Mouse (Mus musculus): ENCODE results near the gene Gm1043. TPM values are rescaled to one million over a fixed set of nuclear protein-coding genes. Genes with fewer than 3 reads are reported as not detected.

Gene Gm1043
- polyA plus RNA-seq, 1 experiment from 2014 or later: 1.8 TPM

DNA sequence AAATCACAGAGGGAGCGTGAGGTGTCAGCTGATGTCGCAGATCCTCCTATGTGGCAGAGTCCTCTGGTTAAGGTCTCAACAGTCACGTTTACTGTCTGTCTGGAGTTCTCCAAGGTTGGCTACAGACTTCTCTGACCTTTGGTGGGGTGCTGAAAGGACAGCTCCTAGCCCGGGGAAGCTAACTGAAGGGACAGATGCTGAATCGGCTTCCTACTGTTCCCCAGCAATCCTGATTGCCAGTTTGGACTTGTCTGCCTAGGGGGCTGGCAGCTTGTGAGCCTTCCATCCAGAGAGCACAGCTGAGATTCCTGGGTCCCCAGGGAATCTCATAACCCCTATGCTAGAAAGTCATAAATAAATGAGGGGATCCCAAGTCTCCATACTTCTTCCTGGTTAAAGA is 155.4 kb downstream of the Gm1043 start:
- Histone ChIP-seq H3K4me2 (ENCODE audit: low read length) (no peak overlapping the region), H3K27me3 (replicated peaks; ENCODE audit: control insufficient read depth, insufficient read depth, low read length) (no peaks in the 10 kb centered on the region), H3K27ac (ENCODE audit: low read depth, low read length) (no peak overlapping the region), H3K4me3 (ENCODE audit: low read length) (no peak overlapping the region), H3K4me1 (ENCODE audit: control insufficient read depth, insufficient read depth, low read depth, low read length) (peaks cover 14% of the 10 kb centered on the region), H3K9me3 (ENCODE audit: control insufficient read depth, low read length) (no peaks in the 10 kb centered on the region), H3K36me3 (ENCODE audit: control insufficient read depth, insufficient read depth, low read length) (no peaks in the 10 kb centered on the region), H3K9ac (ENCODE audit: low read depth, low read length) (no peak overlapping the region)
- ATAC-seq: no peak
- WGBS: 3% methylated on average over 5 of the region's 5 CpGs

DNA sequence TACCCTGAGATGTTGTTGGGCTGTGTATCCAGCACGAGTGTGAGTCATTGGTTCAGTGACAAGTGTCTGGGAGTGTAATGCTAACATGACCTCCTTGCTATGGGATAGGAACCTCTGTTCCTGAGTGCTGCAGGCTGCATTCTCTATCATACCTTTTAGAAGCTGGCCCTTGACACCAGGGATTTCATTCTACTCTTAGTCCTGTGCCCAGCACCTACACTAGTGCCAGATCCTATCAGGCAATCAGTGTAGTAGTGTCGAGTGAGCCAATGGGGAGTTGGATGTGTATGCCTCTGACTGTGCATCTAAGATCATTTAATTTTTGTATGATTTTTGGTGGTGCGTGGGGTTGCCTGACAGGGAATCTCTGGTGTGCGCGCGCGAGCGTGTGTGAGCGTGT is 156.1 kb downstream of the Gm1043 start:
- no peaks in the 10 kb centered on the region for H3K36me3 ChIP-seq (ENCODE audit: control insufficient read depth, insufficient read depth, low read length)
- WGBS: 5% methylated on average over 9 of the region's 9 CpGs
- H3K27ac ChIP-seq (ENCODE audit: low read depth, low read length): peak overlapping the region; percentile 81
- H3K9me3 ChIP-seq (ENCODE audit: control insufficient read depth, low read length): no peaks in the 10 kb centered on the region
- H3K27me3 ChIP-seq (replicated peaks; ENCODE audit: control insufficient read depth, insufficient read depth, low read length): no peaks in the 10 kb centered on the region
- peaks cover 14% of the 10 kb centered on the region for H3K4me1 ChIP-seq (ENCODE audit: control insufficient read depth, insufficient read depth, low read depth, low read length)
- H3K9ac ChIP-seq (ENCODE audit: low read depth, low read length): peak overlapping the region; percentile 78
- H3K4me2 ChIP-seq (ENCODE audit: low read length): peak overlapping the region; percentile 91
- peak overlapping the region; percentile 71 for H3K4me3 ChIP-seq (ENCODE audit: low read length)
- ATAC-seq: no peak

DNA sequence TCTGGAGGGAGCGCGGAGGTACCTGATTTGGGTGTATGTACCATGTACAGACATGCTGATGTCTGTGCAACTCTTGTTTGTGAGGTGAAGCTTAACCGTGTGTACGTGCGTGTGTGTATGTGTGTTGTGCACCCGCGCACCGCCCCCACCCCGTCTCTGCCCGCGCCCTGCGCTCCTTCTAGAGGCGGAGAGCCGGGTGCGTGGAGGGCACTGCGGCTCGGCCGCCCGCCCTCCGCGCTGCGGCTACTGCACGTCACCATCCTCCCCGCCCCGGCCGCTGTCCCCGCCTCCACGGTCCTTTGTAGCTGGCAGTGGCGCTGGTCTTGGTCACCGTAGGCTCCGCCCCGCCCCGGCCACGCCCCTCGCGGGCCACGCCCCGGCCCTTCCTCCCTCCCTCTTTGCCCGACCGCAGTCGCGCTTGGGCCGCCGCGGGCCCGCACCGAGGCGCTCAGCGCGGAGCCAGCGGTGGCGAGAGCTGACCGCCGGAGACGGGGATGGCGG is 156.5 kb downstream of the Gm1043 start, which contains the start of gene Crmp1:
Gene Crmp1, plus strand, starts transcription at position 290 of the 501 bp plus-strand sequence.
- H3K36me3 ChIP-seq (ENCODE audit: control insufficient read depth, insufficient read depth, low read length): no peaks in the 10 kb centered on the region
- H3K27me3 ChIP-seq (replicated peaks; ENCODE audit: control insufficient read depth, insufficient read depth, low read length): no peaks in the 10 kb centered on the region
- ATAC-seq: peak; percentile 90
- H3K27ac ChIP-seq (ENCODE audit: low read depth, low read length): peak within 1 kb of the TSS; percentile 81
- H3K4me3 ChIP-seq (ENCODE audit: low read length): peak within 1 kb of the TSS; percentile 71
- H3K9me3 ChIP-seq (ENCODE audit: control insufficient read depth, low read length): no peaks in the 10 kb centered on the region
- WGBS: under 1% methylated on average over 45 of the region's 56 CpGs
- H3K4me2 ChIP-seq (ENCODE audit: low read length): peak within 1 kb of the TSS; percentile 91
- peak within 1 kb of the TSS; percentile 78 for H3K9ac ChIP-seq (ENCODE audit: low read depth, low read length)
- peaks cover 14% of the 10 kb centered on the region for H3K4me1 ChIP-seq (ENCODE audit: control insufficient read depth, insufficient read depth, low read depth, low read length)

DNA sequence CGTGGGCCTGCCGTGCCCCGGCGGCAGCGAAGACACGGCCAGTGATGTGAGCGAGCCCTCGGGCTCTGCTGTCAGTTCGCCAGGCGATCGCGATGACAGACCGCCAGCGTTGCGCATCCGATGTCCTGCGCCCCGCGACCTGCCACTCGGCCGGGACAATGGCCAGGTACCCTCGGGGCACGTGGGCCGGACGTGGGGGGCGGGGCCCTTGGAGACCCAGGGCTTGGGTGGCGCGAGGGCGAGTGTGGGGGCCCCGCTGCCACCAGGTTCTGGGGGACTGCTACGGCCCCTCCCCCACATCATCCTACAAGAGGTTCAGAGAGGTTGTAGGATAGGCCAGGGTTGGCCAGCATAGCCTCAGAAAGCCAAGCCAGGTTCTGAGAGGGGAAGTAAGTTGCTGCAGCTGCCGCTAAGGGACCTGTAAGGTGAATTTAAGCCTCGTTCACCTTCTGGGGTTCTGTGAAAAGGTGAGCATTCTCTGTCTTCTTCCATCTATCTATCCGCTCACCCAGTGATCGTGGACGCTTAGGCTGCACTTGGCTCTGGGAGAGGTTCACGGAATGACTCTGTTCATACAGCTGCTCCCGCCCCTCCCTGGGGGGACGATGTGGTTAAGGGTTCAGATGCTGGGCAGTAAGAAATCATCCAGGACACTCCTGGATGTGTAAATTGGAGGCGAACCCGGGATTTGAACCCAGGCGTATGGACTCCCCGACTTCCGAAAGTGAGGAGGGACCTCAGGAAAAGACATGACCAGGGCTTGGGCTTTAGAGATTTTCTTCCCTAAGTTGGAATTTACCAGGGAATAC is 157.4 kb downstream of the Gm1043 start:
- Histone ChIP-seq H3K4me1 (ENCODE audit: control insufficient read depth, insufficient read depth, low read depth, low read length) (peaks cover 14% of the 10 kb centered on the region), H3K27ac (ENCODE audit: low read depth, low read length) (peak overlapping the region; percentile 81), H3K4me2 (ENCODE audit: low read length) (peak overlapping the region; percentile 91), H3K9me3 (ENCODE audit: control insufficient read depth, low read length) (no peaks in the 10 kb centered on the region), H3K4me3 (ENCODE audit: low read length) (peak overlapping the region; percentile 71), H3K9ac (ENCODE audit: low read depth, low read length) (peak overlapping the region; percentile 78), H3K36me3 (ENCODE audit: control insufficient read depth, insufficient read depth, low read length) (no peaks in the 10 kb centered on the region), H3K27me3 (replicated peaks; ENCODE audit: control insufficient read depth, insufficient read depth, low read length) (no peaks in the 10 kb centered on the region)
- ATAC-seq: no peak
- WGBS: 9% methylated on average over 44 of the region's 44 CpGs

DNA sequence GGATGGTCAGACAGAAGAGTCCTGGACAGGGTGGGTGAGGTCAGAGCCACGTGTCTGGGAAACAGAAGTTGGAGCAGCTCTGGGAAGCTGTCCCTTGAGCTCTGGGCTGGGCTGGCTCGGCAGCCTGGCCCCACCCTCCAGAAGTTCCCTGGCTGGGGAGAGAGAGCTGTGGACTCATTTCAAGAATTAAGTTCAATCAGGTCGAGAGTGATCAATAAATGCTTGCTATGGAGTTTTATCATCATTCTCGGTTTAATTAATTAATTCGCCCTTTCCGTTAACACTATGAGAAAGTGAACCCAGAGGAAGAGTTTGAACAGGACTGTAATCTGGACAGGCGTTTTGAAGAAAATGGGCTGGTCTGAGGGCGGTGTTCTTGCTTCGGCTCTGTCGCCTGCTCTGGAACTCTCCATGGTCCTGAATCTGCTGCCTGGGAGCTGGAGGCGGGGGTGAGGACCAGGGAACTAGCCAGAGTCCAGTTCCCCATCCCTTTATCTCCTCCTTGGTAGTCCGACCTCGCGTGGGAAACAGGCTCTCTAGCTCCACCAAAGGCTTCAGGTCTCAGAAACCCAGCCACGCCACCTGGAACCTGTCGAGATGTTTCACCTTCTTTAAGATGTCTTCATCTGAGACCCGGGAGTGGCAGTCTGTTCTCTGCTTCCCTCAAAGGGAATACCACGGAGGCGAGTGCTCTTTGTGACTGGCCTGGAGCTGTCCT is 158.2 kb downstream of the Gm1043 start:
- Histone ChIP-seq H3K4me2 (ENCODE audit: low read length) (peak overlapping the region; percentile 91), H3K4me3 (ENCODE audit: low read length) (peak overlapping the region; percentile 71), H3K36me3 (ENCODE audit: control insufficient read depth, insufficient read depth, low read length) (no peaks in the 10 kb centered on the region), H3K4me1 (ENCODE audit: control insufficient read depth, insufficient read depth, low read depth, low read length) (peaks cover 22% of the 10 kb centered on the region), H3K9me3 (ENCODE audit: control insufficient read depth, low read length) (no peaks in the 10 kb centered on the region), H3K27ac (ENCODE audit: low read depth, low read length) (peak overlapping the region; percentile 71), H3K27me3 (replicated peaks; ENCODE audit: control insufficient read depth, insufficient read depth, low read length) (no peaks in the 10 kb centered on the region), H3K9ac (ENCODE audit: low read depth, low read length) (peak overlapping the region; percentile 78)
- ATAC-seq: no peak
- 1% methylated on average over 19 of the region's 19 CpGs for WGBS

DNA sequence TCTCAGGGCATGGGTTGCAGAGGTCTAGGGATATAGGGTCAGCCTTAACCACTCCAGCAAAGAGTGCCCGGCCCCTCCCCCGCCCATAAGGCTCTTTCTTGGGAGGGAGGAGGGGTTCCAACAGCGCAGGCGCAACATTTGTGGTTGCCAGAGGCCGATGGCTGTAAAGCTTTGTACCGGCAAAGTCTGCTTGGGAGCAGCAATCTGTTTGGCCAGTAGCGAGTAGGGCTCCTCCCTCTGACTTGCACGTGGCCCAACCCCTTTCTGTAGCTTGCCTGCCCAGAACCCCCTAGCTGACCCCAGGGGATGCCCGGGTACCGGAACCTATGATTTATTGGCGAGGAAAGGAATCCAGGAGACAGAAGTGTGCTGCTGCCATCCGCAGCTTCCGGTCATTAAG is 159.0 kb downstream of the Gm1043 start:
- 2% methylated on average over 13 of the region's 13 CpGs for WGBS
- Histone ChIP-seq H3K36me3 (ENCODE audit: control insufficient read depth, insufficient read depth, low read length) (no peaks in the 10 kb centered on the region), H3K27ac (ENCODE audit: low read depth, low read length) (peak overlapping the region; percentile 94), H3K4me2 (ENCODE audit: low read length) (peak overlapping the region; percentile 91), H3K27me3 (replicated peaks; ENCODE audit: control insufficient read depth, insufficient read depth, low read length) (no peaks in the 10 kb centered on the region), H3K4me1 (ENCODE audit: control insufficient read depth, insufficient read depth, low read depth, low read length) (peaks cover 30% of the 10 kb centered on the region), H3K4me3 (ENCODE audit: low read length) (peak overlapping the region; percentile 71), H3K9me3 (ENCODE audit: control insufficient read depth, low read length) (no peaks in the 10 kb centered on the region), H3K9ac (ENCODE audit: low read depth, low read length) (peak overlapping the region; percentile 78)
- peak; percentile 39 for ATAC-seq

DNA sequence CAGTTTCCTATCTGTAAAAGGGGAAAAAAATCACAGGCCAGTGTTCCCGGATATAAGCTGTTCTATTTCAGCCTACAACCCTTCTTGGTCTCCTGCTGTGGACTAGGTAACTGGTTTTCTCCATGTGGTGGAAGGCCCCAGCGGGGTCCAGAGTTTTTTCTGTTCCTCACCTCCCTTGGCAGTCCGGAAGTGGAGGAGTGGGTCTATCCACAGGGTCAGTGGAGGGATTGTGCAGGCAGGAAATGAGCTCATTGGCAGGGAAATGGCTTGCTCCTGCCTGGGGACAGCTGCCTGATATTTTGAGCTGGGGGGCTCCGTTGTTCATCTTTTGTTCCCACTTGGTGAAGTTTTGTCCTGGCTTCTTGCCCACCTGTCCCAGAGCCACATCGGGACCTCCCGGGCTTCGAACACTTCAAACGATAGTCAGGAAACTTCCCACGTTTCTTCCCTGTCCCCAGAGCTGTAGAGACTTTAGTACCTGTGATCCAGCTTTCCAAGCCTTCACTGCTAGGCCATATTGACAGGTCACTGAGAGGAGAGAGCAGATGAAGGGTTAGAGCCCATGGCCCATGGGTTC is 159.6 kb downstream of the Gm1043 start:
- H3K27ac ChIP-seq (ENCODE audit: low read depth, low read length): peak overlapping the region; percentile 94
- peaks cover 34% of the 10 kb centered on the region for H3K4me1 ChIP-seq (ENCODE audit: control insufficient read depth, insufficient read depth, low read depth, low read length)
- no peak for ATAC-seq
- H3K4me2 ChIP-seq (ENCODE audit: low read length): peak overlapping the region; percentile 91
- no peaks in the 10 kb centered on the region for H3K27me3 ChIP-seq (replicated peaks; ENCODE audit: control insufficient read depth, insufficient read depth, low read length)
- no peaks in the 10 kb centered on the region for H3K9me3 ChIP-seq (ENCODE audit: control insufficient read depth, low read length)
- peak overlapping the region; percentile 71 for H3K4me3 ChIP-seq (ENCODE audit: low read length)
- no peaks in the 10 kb centered on the region for H3K36me3 ChIP-seq (ENCODE audit: control insufficient read depth, insufficient read depth, low read length)
- peak overlapping the region; percentile 85 for H3K9ac ChIP-seq (ENCODE audit: low read depth, low read length)
- 35% methylated on average over 9 of the region's 9 CpGs for WGBS

DNA sequence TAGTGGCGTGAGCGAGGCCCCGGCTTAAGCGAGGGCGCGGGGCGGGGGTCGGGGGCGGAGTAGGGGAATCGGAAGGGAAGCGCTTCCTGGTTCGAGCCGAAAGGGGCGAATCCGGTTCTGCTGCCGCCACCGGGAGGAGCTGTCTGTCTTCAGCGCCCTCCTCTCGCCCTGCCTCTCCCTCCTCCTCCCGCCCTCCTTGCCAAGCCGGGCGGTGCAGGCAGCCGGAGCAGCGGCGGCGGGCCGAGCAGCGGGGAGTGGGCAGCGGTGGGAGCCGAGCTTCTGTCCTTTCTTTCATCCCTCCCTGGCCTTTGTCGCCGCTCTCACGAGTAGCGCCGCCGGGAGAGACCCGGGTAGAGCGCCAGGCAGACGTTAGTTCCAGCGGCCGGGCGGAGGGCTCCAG is 160.5 kb downstream of the Gm1043 start:
- Histone ChIP-seq H3K4me1 (ENCODE audit: control insufficient read depth, insufficient read depth, low read depth, low read length) (peaks cover 38% of the 10 kb centered on the region), H3K9me3 (ENCODE audit: control insufficient read depth, low read length) (no peaks in the 10 kb centered on the region), H3K4me3 (ENCODE audit: low read length) (peak overlapping the region; percentile 71), H3K36me3 (ENCODE audit: control insufficient read depth, insufficient read depth, low read length) (no peaks in the 10 kb centered on the region), H3K4me2 (ENCODE audit: low read length) (peak overlapping the region; percentile 91), H3K27ac (ENCODE audit: low read depth, low read length) (peak overlapping the region; percentile 94), H3K9ac (ENCODE audit: low read depth, low read length) (peak overlapping the region; percentile 85), H3K27me3 (replicated peaks; ENCODE audit: control insufficient read depth, insufficient read depth, low read length) (no peaks in the 10 kb centered on the region)
- peak; percentile 55 for ATAC-seq
- WGBS: under 1% methylated on average over 38 of the region's 42 CpGs

All from hindbrain, embryonic 16.5 days (tissue).